ENCODE assay signal across 9 mouse cellular contexts in genomic region chr11:62396405-62396804, GRCm38 (mm10).
A peak's percentile ranks its signal among the peaks of the same experiment; 100 is the strongest.
DNase-seq lines count a peak whose midpoint lies in the region; ATAC-seq and TF ChIP-seq lines count a peak whose summit lies in the region.
"Had no signal": no experiment of that assay in that cellular context is flagged by ENCODE, and none has a peak within 500 bp of the region (broad histone marks: within the 10 kb centered on the region; RNA-seq: fewer than 3 reads in every experiment).

No protein-coding gene starts in this region.

- no peaks in the 10 kb centered on the region for H3K4me1 ChIP-seq in heart, embryonic 12.5 days (replicated peaks)
- H3K4me1 ChIP-seq in lung, embryonic 14.5 days (ENCODE audit: insufficient read depth), result no peaks in the 10 kb centered on the region
- no peaks in the 10 kb centered on the region for H3K4me1 ChIP-seq in forebrain, embryonic 15.5 days
- H3K4me1 ChIP-seq: embryonic facial prominence, embryonic 12.5 days had no signal

- H3K27me3 ChIP-seq in heart, embryonic 12.5 days (replicated peaks), result no peaks in the 10 kb centered on the region
- no peaks in the 10 kb centered on the region for H3K27me3 ChIP-seq in Patski
- no peaks in the 10 kb centered on the region for H3K27me3 ChIP-seq in lung, embryonic 14.5 days (ENCODE audit: insufficient read depth, low read length)
- no peaks in the 10 kb centered on the region for H3K27me3 ChIP-seq in forebrain, embryonic 15.5 days
- H3K27me3 ChIP-seq: embryonic facial prominence, embryonic 12.5 days had no signal

- intact Hi-C loops in heart, postnatal 10 days (cut with DNase I), result loop anchor here (2.0 to 10.0 kb wide), 3 partner anchors 101 to 278 kb away; partner anchors contain the start of gene Trpv2

- H3K9me3 ChIP-seq in heart, embryonic 12.5 days (replicated peaks), result no peaks in the 10 kb centered on the region
- no peaks in the 10 kb centered on the region for H3K9me3 ChIP-seq in lung, embryonic 14.5 days (ENCODE audit: low read depth, low read length)
- H3K9me3 ChIP-seq in forebrain, embryonic 15.5 days, result no peaks in the 10 kb centered on the region
- H3K9me3 ChIP-seq: embryonic facial prominence, embryonic 12.5 days had no signal

- H3K4me3 ChIP-seq in heart, embryonic 12.5 days, result no peak overlapping the region
- H3K4me3 ChIP-seq in lung, embryonic 14.5 days (ENCODE audit: low read depth, low read length), result no peak overlapping the region
- no peak overlapping the region for H3K4me3 ChIP-seq in forebrain, embryonic 15.5 days
- H3K4me3 ChIP-seq: embryonic facial prominence, embryonic 12.5 days had no signal

- in situ Hi-C loops in Patski (cut with MboI; ENCODE audit: low pct_unique_long_range_greater_than_20kb), result no loop called here

- WGBS in heart, embryonic 12.5 days, result 84% methylated on average over 2 of the region's 2 CpGs
- 81% methylated on average over 2 of the region's 2 CpGs for WGBS in lung, embryonic 14.5 days
- WGBS in forebrain, embryonic 15.5 days, result 89% methylated on average over 2 of the region's 2 CpGs

- H3K27ac ChIP-seq in heart, embryonic 12.5 days (ENCODE audit: poor library complexity, severe bottlenecking), result no peak overlapping the region
- H3K27ac ChIP-seq in lung, embryonic 14.5 days (ENCODE audit: low read depth), result no peak overlapping the region
- no peak overlapping the region for H3K27ac ChIP-seq in forebrain, embryonic 15.5 days (replicated peaks)
- H3K27ac ChIP-seq: embryonic facial prominence, embryonic 12.5 days had no signal

- DNase-seq in heart, postnatal 10 days, result peak; percentile 47 to 54
- DNase-seq in A20 (ENCODE audit: low read depth, low spot score) (peak; percentile 43), Patski (ENCODE audit: low read depth, low spot score) (no peak)
- DNase-seq in embryo, embryonic 10 days (ENCODE audit: low spot score), result peak; percentile 48
- peak; percentile 54 for DNase-seq in lung, embryonic 14.5 days
- no peak for DNase-seq in neural tube, embryonic 10.5 days (ENCODE audit: extremely low spot score, low spot score)

- no peak overlapping the region for H3K4me2 ChIP-seq in heart, embryonic 12.5 days
- no peak overlapping the region for H3K4me2 ChIP-seq in lung, embryonic 14.5 days
- no peak overlapping the region for H3K4me2 ChIP-seq in forebrain, embryonic 15.5 days (replicated peaks)
- H3K4me2 ChIP-seq: embryonic facial prominence, embryonic 12.5 days had no signal

- H3K36me3 ChIP-seq in heart, embryonic 12.5 days, result peaks cover 41% of the 10 kb centered on the region
- peaks cover 74% of the 10 kb centered on the region for H3K36me3 ChIP-seq in lung, embryonic 14.5 days (ENCODE audit: insufficient read depth)
- peaks cover 41% of the 10 kb centered on the region for H3K36me3 ChIP-seq in forebrain, embryonic 15.5 days

- no peak overlapping the region for H3K9ac ChIP-seq in heart, embryonic 12.5 days
- H3K9ac ChIP-seq in lung, embryonic 14.5 days, result no peak overlapping the region
- H3K9ac ChIP-seq in forebrain, embryonic 15.5 days (replicated peaks), result no peak overlapping the region
- H3K9ac ChIP-seq: embryonic facial prominence, embryonic 12.5 days had no signal

- POLR2A ChIA-PET in Patski (lab: Charles Lee), result no interaction called here

- TF ChIP-seq CTCF in Patski (IDR thresholded peaks at IDR 0.05), result peak; percentile 52
- peak; percentile 49 for TF ChIP-seq CTCF in lung, embryonic 14.5 days (IDR thresholded peaks at IDR 0.05; ENCODE audit: low read depth)

- no peak for ATAC-seq in heart, embryonic 12.5 days (ENCODE audit: insufficient number of reproducible peaks, low FRiP score)
- ATAC-seq in Patski, result no peak
- ATAC-seq in lung, embryonic 14.5 days (ENCODE audit: insufficient read depth), result no peak
- ATAC-seq in forebrain, embryonic 15.5 days (replicated peaks), result no peak

- CTCF ChIA-PET in Patski (lab: Charles Lee), result interaction anchor here (0.8 to 1.0 kb wide), 2 partner anchors 8 to 17 kb away, joined by 3 to 4 read pairs; no protein-coding TSS in a partner anchor

Comparison
In these comparisons a context has a peak if more than half of its experiments do, and no peak if none do; other contexts are left out.
1. DNase-seq: peak in heart, postnatal 10 days (2 of 2), A20 (single experiment), embryo, embryonic 10 days (single experiment) and lung, embryonic 14.5 days (single experiment); none in Patski (single experiment) and neural tube, embryonic 10.5 days (single experiment).